Mouse (Mus musculus): ENCODE results near the gene BC055324. TPM values are rescaled to one million over a fixed set of nuclear protein-coding genes. Genes with fewer than 3 reads are reported as not detected.

BC055324 gene
- total and polyA plus RNA-seq, 3 experiments = 16.3 to 26.6 (median 20.6) TPM

DNA sequence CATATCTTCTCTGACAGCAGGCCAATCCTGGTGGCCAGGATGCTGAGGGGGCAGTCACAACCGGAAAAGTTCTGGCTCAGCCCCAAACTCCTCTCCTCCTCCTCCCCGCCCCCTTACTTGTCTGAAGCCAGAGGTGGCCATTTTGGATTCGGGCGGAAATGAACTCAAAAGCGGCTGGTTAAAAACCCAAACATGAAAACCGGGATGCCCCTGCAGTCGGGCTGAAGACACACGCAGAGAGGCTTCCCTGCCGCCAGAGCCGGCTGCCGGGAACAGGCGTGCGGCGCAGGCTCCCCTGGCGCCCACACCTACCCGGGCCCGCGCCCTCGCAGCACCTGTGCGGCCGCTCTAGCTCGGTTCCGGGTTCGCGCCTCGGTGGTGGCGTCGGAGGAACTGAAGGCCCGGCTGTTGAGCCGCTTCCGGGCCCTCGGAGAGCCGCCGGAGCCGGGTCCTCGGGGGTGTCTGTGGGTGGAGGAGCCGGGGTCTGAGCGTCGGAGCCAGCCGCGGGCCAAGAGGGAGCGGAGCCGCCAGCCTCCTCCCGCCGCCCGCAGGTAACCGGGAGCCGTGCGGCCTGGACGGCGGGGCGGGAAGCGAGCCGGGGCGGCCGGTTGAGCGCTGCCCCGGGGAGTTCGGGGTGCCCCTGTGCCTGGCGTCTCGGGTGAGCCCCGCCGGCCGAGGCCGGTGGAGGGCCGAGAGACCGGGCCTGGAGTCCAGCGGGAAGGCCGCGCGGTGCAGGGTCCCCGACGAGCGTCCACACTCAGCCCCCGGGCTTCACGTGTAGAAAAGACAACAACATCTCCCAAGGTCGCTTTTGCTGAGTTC, 64.7 kb downstream of the BC055324 start:
- H3K4me2 ChIP-seq (ENCODE audit: insufficient read depth, low read depth, poor library complexity, severe bottlenecking) = peak overlapping the region; percentile 67; the same call in 1 of the 2 replicates
- DNase-seq (ENCODE audit: extremely low read depth) = peak; percentile 89
- H3K36me3 ChIP-seq (replicated peaks in 1 of 2; ENCODE audit: control insufficient read depth in 1 of 2, insufficient read depth in 1 of 2, low read length in 1 of 2) = peaks cover 14 to 26% of the 10 kb centered on the region in 2 experiments
- dilution Hi-C loops (cut with MboI; ENCODE audit: extremely low pct_ligation_motif_present, extremely low pct_unique_long_range_greater_than_20kb, low sequenced_read_pairs) (no loop called here), in situ Hi-C loops (cut with MboI; ENCODE audit: low pct_ligation_motif_present, low pct_unique_long_range_greater_than_20kb, low sequenced_read_pairs) (no loop called here)
- no peak overlapping the region for H3K27ac ChIP-seq (ENCODE audit: insufficient read depth, low read depth)
- no peak for TF ChIP-seq USF2 (conservative IDR thresholded peaks at IDR 0.05; ENCODE audit: low read depth, low read length)
- no peak for TF ChIP-seq ETS1 (conservative IDR thresholded peaks at IDR 0.05; ENCODE audit: low read depth, low read length)
- peak; percentile 17 for TF ChIP-seq SIN3A (IDR thresholded peaks at IDR 0.05; ENCODE audit: low read length)
- TF ChIP-seq GABPA (IDR thresholded peaks at IDR 0.05; ENCODE audit: insufficient replicate concordance, low read depth, low read length) = no peak; the same call in 1 of the 2 replicates
- TF ChIP-seq UBTF (IDR thresholded peaks at IDR 0.05; ENCODE audit: low read depth, low read length) = no peak
- 0 out of 2 replicates have a peak, but pooled peaks have one; percentile 5 for TF ChIP-seq MEF2A (IDR thresholded peaks at IDR 0.05; ENCODE audit: borderline replicate concordance, low read depth, low read length)
- peak; percentile 56 for TF ChIP-seq CHD2 (IDR thresholded peaks at IDR 0.05; ENCODE audit: low read length)
- peak; percentile 97 for TF ChIP-seq ELF1 (IDR thresholded peaks at IDR 0.05; ENCODE audit: low read depth, low read length)
- TF ChIP-seq MXI1 (IDR thresholded peaks at IDR 0.05; ENCODE audit: low read depth, low read length) = peak; percentile 69
- peak; percentile 90 for TF ChIP-seq HCFC1 (IDR thresholded peaks at IDR 0.05; ENCODE audit: low read depth, low read length)
- TF ChIP-seq POLR2A (IDR thresholded peaks at IDR 0.05; ENCODE audit: low read depth, low read length) = peak; percentile 62; the same call in 1 of the 2 replicates
- TF ChIP-seq NRF1 (IDR thresholded peaks at IDR 0.05; ENCODE audit: low read depth, low read length) = peak; percentile 63
- TF ChIP-seq TCF12 (IDR thresholded peaks at IDR 0.05; ENCODE audit: low read depth, low read length) = 0 out of 2 replicates have a peak, but pooled peaks have one; percentile 9
- TF ChIP-seq EP300 (IDR thresholded peaks at IDR 0.05; ENCODE audit: low read length) = no peak
- TF ChIP-seq MAZ (IDR thresholded peaks at IDR 0.05; ENCODE audit: low read depth, low read length) = peak; percentile 82; the same call in 1 of the 2 replicates
- peak; percentile 49; the same call in 1 of the 2 replicates for TF ChIP-seq NELFE (IDR thresholded peaks at IDR 0.05; ENCODE audit: low read depth, low read length)
- no peak for TF ChIP-seq SMC3 (IDR thresholded peaks at IDR 0.05; ENCODE audit: low read depth, low read length)
- TF ChIP-seq BHLHE40 (IDR thresholded peaks at IDR 0.05; ENCODE audit: low read depth, low read length) = 0 out of 2 replicates have a peak, but pooled peaks have one; percentile 1
- TF ChIP-seq KAT2A (IDR thresholded peaks at IDR 0.05; ENCODE audit: insufficient replicate concordance, low read length) = peak; percentile 70; the same call in 1 of the 2 replicates
- H3K4me1 ChIP-seq (ENCODE audit: control insufficient read depth in 1 of 2, insufficient read depth in 2 of 2) = peaks cover 11 to 25% of the 10 kb centered on the region in 2 experiments
- no peaks in the 10 kb centered on the region for H3K9me3 ChIP-seq (replicated peaks; ENCODE audit: low read length)
- no peaks in the 10 kb centered on the region for H3K27me3 ChIP-seq (replicated peaks)
- peaks cover 29% of the 10 kb centered on the region for H3K79me2 ChIP-seq (replicated peaks; ENCODE audit: control insufficient read depth, extremely low read depth, insufficient read depth, poor library complexity, severe bottlenecking)
- peak overlapping the region; percentile 87 for H3K9ac ChIP-seq (ENCODE audit: insufficient read depth, low read depth)
- H3K4me3 ChIP-seq (replicated peaks in 1 of 3; ENCODE audit: low read depth in 2 of 3, low read length in 2 of 3, poor library complexity in 1 of 3) = peak overlapping the region; percentile 82 to 95 (median 92)

All from CH12.LX (cell line).